Mouse (Mus musculus): ENCODE measurements around the gene Dcaf15.
A peak's percentile ranks its signal among the peaks of the same experiment; 100 is the strongest.

Gene Dcaf15

DNA sequence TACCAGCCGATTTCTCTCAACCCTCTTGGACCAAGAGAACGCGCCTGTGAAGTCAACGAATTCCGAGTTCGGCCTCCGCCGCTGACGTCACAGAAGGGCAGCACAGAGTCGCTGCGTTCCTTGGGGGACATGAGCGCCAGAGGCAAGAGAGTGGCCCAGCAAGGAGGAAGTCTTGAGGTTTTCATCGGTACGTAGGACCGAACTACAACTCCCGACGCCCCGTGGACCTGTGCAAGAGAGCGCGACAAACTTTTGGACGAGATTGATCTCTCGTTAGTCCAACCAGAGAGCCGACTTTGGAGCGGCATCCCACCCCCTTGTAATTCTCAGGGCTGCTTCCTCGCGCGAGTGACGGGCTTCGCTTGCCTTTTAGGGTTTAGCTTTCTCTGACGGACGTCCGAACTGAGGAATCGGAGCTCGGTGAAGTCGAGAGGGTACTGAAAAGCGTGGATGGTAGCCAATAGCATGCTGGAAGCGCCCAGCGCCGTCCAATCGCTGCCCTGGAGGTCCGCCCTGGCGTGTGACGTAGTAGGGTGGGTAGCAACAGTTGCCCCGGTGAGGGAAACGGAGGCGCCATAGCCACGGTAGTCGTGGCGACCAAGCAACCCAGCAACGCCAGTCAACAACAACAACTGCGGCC lies 38.2 kb downstream of the Dcaf15 start, which contains the start of gene Rfx1:
TSS of gene Rfx1 (plus strand) at position 544 of the 640 bp plus-strand sequence.
- DNase-seq (ENCODE audit: low read depth, low spot score) = peak; percentile 100

DNA sequence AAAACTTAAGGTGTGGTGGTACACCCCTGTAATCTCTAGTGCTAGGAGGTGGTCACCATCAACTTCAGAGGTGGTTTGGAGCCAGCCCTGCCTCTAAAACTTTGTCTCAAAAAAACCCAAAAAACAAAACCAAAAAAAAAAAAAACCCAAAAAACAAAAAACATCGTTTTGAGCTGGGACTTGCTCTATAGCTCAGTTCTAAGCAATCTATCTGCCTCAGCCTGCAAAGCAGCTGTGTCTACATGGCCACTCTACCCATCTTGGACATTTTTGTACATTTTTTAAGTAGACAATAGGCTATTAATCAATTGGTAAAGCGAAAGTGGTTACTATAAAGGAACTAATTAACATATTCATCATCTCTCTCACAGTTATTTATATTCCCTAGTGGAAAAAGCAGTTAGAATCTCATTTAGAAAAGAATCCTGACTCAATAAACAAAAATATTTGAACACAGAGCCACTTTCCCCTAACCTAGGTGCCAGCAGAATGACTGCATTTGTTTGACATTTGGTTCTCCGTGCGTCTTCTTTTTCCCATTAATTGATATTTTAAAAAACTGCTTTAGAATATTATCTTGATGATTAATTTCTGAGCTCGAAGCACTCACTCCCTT lies 39.0 kb downstream of the Dcaf15 start:
- DNase-seq (ENCODE audit: low read depth, low spot score) = no peak

DNA sequence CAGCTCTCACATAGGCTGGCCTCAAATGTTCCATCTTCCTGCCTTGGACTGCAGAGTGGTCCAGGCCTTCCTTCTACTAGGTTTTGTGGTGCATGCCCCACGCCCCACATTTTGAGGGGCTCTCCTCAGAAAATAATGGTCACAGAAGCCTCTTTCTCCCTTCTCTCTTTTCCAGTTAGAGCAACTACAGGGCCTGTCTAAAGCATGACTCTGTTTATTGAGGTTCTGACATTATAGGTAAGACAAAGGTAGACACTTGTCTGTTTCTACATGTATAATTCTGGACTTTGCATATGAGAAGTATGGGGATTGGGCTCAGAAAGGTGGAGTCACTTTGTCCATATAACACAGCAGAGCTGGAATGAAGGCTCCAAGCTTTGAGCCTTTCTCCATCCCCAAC lies 39.5 kb downstream of the Dcaf15 start, which contains the start of gene Gm10643:
TSS of gene Gm10643 (minus strand) at position 101 of the 400 bp plus-strand sequence.
- no peak for DNase-seq (ENCODE audit: low read depth, low spot score)

DNA sequence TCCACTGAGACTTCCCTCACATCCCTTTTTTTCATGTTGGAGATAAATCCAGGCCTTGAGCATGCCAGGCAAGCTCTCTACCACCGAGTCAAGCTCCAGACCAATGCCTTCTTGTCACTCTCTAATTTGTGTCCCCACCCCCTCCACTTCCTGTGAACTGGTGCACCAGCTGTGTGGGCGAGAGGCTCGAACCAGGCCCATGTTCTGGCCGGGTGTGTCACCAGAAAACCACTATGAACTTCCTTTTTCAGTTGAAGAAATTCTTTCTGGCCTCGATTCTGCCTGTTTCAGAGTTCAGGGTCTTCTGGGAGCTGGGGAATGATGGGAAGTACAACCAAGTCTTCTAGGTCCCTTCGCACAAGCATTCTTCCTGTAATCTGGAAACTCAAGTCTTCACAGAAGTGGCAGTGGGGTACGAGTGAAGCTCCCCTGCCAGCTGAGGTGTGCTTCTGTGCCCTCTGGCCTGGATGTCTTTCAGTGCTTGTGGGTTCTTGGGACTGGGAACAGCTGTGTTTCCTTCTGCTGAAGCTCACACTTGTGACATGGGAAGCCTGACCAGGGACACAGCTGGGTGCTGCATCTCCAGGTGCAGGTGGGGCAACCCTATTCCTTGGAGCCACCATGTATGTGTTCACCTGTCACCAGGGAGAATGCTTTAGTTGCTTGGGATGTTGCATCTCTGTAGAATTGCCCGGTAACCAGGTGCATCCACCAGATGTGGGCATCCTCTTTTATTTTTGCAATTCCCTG lies 40.5 kb downstream of the Dcaf15 start:
- DNase-seq (ENCODE audit: low read depth, low spot score) = no peak

DNA sequence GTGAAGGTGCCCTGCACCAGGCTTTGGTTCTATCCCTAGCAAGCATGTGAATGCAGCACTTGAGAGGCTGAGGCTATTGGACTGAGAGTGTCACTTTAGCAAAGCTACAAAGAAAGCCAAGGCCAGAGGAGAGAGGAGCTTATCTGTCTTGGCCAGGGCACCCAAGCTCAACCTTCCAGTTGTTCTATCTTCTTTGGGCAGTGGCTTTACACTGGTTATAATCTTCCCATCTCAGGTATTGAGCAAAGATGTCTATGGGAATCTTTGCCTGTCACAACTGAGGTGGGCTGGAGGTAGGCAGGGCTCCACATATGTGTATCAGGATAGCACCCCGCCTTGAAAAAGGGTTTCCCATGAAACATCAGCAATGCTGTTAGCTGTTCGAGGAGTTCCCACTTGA lies 44.3 kb downstream of the Dcaf15 start:
- DNase-seq (ENCODE audit: low read depth, low spot score) = no peak

DNA sequence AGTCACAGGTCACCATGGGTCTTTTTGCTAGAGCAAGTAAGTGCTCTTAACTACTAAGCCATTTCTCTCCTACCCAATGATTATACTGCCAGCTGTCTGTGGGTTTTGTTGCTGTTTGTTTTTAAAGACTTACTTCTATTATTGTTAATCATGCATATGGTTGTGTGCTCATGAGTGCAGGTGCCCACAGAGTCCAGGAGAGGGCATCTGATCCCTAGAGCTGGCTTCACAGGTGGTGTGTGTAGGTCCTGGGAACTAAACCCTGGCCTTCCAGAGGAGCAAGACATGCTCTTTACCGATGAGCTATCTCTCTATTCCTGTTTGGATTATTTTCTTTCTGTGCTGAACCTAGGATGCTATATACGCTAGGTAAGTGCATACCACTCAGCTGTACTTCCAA lies 45.3 kb downstream of the Dcaf15 start:
- no peak for DNase-seq (ENCODE audit: low read depth, low spot score)

DNA sequence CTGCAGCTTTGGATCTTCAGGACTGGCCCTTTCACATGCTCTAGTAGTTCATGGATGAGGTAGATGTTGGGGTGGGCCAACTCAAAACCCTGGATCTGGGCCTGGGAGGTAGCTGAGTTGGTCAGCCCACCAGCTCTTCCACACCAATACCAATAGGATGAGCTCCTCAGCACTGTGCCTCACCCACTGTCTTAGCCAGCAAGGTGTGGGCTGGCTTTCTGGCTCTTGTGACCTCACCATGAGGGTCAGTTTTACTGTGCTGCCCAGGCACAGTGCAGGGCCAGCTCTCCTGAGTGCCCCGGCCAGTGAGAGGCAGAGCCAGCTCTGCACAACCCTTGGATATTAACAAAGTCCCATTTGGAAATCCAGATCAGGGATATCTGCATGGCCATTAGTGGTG lies 46.7 kb downstream of the Dcaf15 start:
- no peak for DNase-seq (ENCODE audit: low read depth, low spot score)

DNA sequence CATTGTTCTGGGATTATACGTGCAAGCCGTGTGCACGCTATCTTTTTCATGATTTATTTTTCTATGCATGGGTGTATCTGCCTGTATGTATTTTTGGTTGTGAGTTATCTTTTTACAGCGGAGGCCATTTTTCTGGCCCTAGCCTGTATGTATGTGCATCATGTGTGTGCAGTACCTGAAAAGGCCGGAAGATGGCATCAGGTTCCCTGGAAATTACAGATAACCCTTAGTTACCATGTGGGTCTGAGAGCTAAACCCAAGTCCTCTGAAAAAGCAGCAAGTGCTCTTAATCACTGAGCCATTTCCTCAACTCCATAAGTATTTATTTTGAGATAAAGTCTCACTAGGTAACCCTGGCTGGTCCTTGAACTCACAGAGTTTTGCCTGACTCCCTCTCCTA lies 51.3 kb downstream of the Dcaf15 start:
- DNase-seq (ENCODE audit: low read depth, low spot score) = no peak

DNA sequence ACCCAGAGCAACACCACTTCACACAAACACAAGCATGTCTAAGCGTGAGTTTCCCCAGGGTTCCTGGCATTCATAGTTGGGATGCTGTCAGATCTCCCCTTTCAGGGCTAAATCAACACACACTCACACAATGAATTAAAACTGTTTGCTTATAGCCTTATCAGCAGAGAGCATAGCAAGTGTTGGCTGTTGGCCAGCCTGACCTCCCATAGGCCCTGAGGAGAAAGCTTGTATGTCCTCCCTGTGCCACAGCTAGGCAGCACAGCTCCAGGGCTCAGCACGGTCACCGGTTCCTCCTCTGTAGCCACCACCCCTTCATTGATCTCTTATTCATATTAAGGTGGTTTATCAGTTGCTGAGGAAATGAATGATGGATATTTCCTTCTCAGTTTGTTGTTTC lies 51.8 kb downstream of the Dcaf15 start:
- DNase-seq (ENCODE audit: low read depth, low spot score) = no peak

DNA sequence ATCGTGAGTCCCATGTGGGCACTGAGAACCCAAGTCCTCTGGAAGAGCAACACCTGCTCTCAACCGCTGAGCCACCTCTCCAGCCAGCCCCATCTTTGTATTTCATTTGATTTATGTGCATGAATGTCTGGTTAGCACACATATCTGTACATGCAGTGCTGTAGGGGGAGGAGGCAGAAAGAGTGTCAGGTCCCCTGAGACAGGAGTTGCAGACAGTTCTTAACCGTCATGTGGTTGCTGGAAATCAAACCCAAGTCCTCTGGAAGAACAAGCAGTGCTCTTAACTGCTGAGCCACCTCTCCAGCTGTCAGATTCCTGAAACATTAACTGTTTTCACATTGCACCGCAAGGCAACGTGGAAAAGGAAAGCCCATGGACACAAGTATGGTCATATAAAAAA lies 56.4 kb downstream of the Dcaf15 start:
- no peak for DNase-seq (ENCODE audit: low read depth, low spot score)
